Mouse (Mus musculus) G1E (cell line): ENCODE measurements around the gene Lmcd1. TPM values are rescaled to one million over a fixed set of nuclear protein-coding genes. Genes with fewer than 3 reads are reported as not detected.

ENCODE experiments used
- ATAC-seq: 2 replicates; pipeline ENCODE4 v1.8.0; 2016; ENCODE audit warnings: mild to moderate bottlenecking; ENCODE audit not compliant: insufficient number of reproducible peaks, poor library complexity, low FRiP score, severe bottlenecking; ENCODE audit errors: extremely low read depth
- DNase-seq: peaks from one replicate; pipeline ENCODE4 v3.0.0; 2012; ENCODE audit warnings: low spot score
- H3K27me3 ChIP-seq: 2 replicates; pipeline ENCODE4 v1.6.1; 2012; ENCODE audit warnings: mild to moderate bottlenecking, low read length, inconsistent platforms; ENCODE audit not compliant: insufficient read depth
- H3K36me3 ChIP-seq: replicated peaks from 2 replicates; pipeline ENCODE3; 2012; ENCODE audit warnings: mild to moderate bottlenecking, inconsistent platforms
- H3K4me1 ChIP-seq: 2 replicates; pipeline ENCODE4 v1.6.1; 2012; ENCODE audit warnings: low read depth, low read length, inconsistent platforms, mixed read lengths; ENCODE audit not compliant: insufficient read depth
- H3K4me3 ChIP-seq: 2 replicates; pipeline ENCODE4 v1.5.1; 2012; ENCODE audit warnings: low read depth, mild to moderate bottlenecking, inconsistent platforms, low read length, moderate library complexity, mixed read lengths
- H3K9me3 ChIP-seq: replicated peaks from 2 replicates; pipeline ENCODE4 v1.6.1; 2012; ENCODE audit warnings: inconsistent platforms
- CTCF ChIP-seq: IDR thresholded peaks from 2 replicates; pipeline ENCODE4 v1.5.1; 2012; ENCODE audit warnings: low read depth, low read length, inconsistent platforms, mixed read lengths
- GATA1 ChIP-seq: IDR thresholded peaks from 2 replicates; pipeline ENCODE4 v1.6.1; 2012; ENCODE audit warnings: borderline replicate concordance, low read length, inconsistent platforms, mixed read lengths
- GATA2 ChIP-seq: IDR thresholded peaks from 2 replicates; pipeline ENCODE4 v1.6.1; 2012; ENCODE audit warnings: low read depth, low read length, inconsistent platforms, borderline replicate concordance
- POLR2AphosphoS5 ChIP-seq: IDR thresholded peaks from 2 replicates; pipeline ENCODE4 v1.6.1; 2012; ENCODE audit warnings: low read depth, low read length, inconsistent platforms; ENCODE audit not compliant: insufficient replicate concordance
- TAL1 ChIP-seq: conservative IDR thresholded peaks from 2 replicates; pipeline ENCODE4 v1.6.1; 2012; ENCODE audit warnings: low read depth, low read length, inconsistent platforms, mixed read lengths
- polyA plus RNA-seq: library from polyadenylated mRNA; stranded (reverse); fragments of >175 nt; gene quantifications from 2 replicates; pipeline ENCODE4 v1.2.3, GENCODE M21; 2012
- total RNA-seq, 2 experiments: library from RNA; stranded (forward) in 1 of 2; stranded (reverse) in 1 of 2; fragments of 200-1000 nt in 1 of 2; fragments of >200 nt in 1 of 2; fragmentation: Nextera tagmentation in 1 of 2; gene quantifications; 2 replicates each; pipeline ENCODE4 v1.2.3; 2014 to 2017

Gene Lmcd1
- total and polyA plus RNA-seq, 3 experiments, result 0.11 TPM; not detected in 2

DNA sequence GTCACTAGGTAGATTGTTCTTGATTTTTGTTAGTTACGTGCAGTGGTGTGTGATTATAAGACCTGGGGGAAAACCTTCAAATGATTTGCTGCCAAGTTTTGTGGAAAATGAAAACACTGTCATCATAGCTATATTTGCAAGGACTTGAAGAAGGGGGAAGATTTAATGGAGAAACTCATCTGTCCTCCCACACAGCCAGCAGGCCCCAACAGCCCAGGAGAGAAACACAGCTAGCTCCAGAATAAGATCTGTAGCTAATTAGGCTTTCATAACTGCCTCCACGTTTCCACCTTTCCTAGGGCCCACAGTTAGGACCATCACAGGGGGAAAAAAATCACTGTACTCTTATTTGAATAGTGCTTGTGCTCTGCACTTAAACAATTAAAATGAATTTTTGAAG, 10.5 kb downstream of the Lmcd1 start:
- Histone ChIP-seq H3K27me3 (no peaks in the 10 kb centered on the region), H3K4me1 (no peaks in the 10 kb centered on the region), H3K4me3 (no peak overlapping the region), H3K9me3 (peaks cover 24% of the 10 kb centered on the region), H3K36me3 (no peaks in the 10 kb centered on the region)
- DNase-seq (no peak), ATAC-seq (no peak)
- no peak for TF ChIP-seq TAL1
- TF ChIP-seq GATA1, result no peak
- TF ChIP-seq CTCF, result no peak
- no peak for TF ChIP-seq GATA2
- TF ChIP-seq POLR2AphosphoS5, result no peak

DNA sequence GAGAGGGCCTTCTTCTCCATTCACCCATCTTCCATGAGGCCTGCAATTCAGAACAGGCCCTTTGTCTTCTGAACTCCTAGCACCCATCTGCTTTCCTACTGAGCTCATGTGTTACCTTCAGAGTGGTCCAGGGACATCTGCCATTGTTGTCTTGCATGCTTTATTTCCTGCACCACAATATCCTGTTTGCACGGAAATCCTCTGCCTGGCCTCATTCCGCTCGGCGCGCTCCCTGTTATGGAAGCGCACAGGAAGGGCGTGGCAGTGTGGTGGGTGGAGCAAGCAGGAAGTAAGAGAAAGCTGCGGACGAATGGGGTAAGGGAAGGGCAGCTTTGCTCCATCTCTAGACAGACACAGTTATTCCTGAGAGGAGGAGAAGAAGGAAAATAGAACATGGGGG, 14.1 kb downstream of the Lmcd1 start:
- TF ChIP-seq POLR2AphosphoS5 (no peak), GATA2 (no peak), GATA1 (no peak), TAL1 (no peak), CTCF (no peak)
- Histone ChIP-seq H3K4me1 (no peaks in the 10 kb centered on the region), H3K36me3 (no peaks in the 10 kb centered on the region), H3K27me3 (no peaks in the 10 kb centered on the region), H3K4me3 (no peak overlapping the region), H3K9me3 (peaks cover 43% of the 10 kb centered on the region)
- DNase-seq, result no peak
- ATAC-seq, result no peak

DNA sequence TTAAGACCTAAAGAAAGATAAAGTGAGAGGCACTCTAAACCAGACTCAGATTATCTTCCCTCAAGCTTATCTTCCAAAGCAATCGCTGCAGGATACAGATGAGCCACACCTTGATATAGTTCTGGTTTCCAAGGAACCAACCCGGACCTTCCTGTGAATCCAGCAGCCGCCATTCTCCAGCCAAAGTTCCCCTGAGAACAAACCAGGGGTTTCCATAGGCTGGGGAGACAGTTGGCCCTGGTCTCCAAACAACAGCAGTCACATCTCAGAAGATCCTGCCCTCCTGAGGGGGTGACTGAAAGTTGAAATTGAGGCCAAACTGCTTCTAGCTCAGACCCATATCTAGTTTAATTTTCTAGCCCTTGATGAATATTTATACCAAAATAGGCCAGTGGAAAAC, 14.7 kb downstream of the Lmcd1 start:
- no peaks in the 10 kb centered on the region for H3K36me3 ChIP-seq
- H3K4me3 ChIP-seq, result no peak overlapping the region
- peaks cover 45% of the 10 kb centered on the region for H3K9me3 ChIP-seq
- ATAC-seq (no peak), DNase-seq (no peak)
- TF ChIP-seq TAL1 (no peak), GATA1 (no peak), CTCF (no peak), POLR2AphosphoS5 (no peak), GATA2 (no peak)
- H3K27me3 ChIP-seq, result no peaks in the 10 kb centered on the region
- no peaks in the 10 kb centered on the region for H3K4me1 ChIP-seq

DNA sequence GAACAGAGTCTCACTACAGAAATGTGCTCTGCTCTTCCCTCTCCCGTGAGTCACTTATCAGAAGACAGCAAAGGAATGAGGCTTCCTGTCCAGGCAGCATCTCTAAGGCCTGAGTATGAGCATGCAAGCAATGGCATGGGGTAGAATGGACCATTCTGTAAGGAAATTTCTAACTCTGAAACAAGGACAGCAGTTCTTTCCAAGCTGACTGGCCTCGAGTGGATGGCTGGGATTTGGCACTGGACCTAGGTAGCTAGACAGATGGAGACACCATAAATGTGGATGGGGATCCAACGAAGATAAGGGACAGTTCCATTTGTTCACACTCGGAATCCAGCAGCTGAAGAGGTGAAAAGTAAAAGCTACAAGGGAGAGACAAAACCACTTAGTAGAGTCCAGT, 17.6 kb downstream of the Lmcd1 start:
- no peak for ATAC-seq

DNA sequence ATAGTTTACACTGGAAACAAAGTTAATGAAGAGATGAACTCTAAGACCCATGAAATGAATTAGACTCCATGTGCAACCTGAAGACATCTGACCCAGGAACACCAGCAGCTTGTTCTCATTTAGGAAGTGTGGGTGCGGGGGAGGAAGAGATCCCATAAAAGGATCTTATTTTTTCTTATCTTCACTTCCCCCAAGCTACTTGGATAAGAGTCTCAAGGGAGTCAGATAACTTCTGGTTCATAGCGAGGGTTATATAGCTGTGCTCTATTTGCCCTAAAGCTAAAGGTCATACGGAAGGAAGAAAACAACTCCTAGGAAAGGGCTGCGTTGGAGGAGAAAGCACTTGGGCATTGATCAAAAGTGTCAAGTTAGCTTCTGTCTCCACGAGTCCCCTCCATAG, 19.8 kb downstream of the Lmcd1 start:
- Histone ChIP-seq H3K9me3 (peaks cover 29% of the 10 kb centered on the region), H3K4me1 (no peaks in the 10 kb centered on the region), H3K36me3 (no peaks in the 10 kb centered on the region), H3K27me3 (no peaks in the 10 kb centered on the region), H3K4me3 (no peak overlapping the region)
- no peak for TF ChIP-seq GATA1
- no peak for TF ChIP-seq CTCF
- TF ChIP-seq TAL1, result no peak
- no peak for TF ChIP-seq POLR2AphosphoS5
- TF ChIP-seq GATA2, result no peak
- DNase-seq (no peak), ATAC-seq (no peak)

More for the DNA sequence above, 17.6 kb downstream of the Lmcd1 start:
- no peak overlapping the region for H3K4me3 ChIP-seq
- no peak for TF ChIP-seq POLR2AphosphoS5
- H3K4me1 ChIP-seq, result no peaks in the 10 kb centered on the region
- no peaks in the 10 kb centered on the region for H3K36me3 ChIP-seq
- no peak for DNase-seq
- peaks cover 37% of the 10 kb centered on the region for H3K9me3 ChIP-seq
- H3K27me3 ChIP-seq, result no peaks in the 10 kb centered on the region

DNA sequence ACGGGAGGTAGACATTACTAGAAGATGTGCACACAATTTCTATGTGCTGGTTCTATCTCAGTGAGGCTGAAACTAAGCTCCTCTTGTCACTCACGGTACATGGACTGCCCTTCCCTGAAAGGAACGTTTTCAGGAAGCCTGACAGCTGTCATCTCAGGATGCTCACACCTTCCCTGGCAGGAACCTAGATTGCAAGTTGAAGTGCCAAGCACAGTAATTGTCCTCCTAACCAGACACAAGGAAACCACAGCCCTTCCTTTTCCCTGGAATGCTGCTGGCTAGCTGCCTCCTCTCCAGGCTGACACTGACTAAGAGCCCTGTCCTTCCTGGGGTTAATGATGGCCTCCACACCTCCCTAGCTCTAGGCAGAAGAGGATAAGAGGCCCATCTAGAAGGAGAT, 21.7 kb downstream of the Lmcd1 start:
- DNase-seq (no peak), ATAC-seq (no peak)
- Histone ChIP-seq H3K9me3 (peaks cover 29% of the 10 kb centered on the region), H3K36me3 (no peaks in the 10 kb centered on the region), H3K4me1 (no peaks in the 10 kb centered on the region), H3K27me3 (no peaks in the 10 kb centered on the region), H3K4me3 (no peak overlapping the region)
- no peak for TF ChIP-seq POLR2AphosphoS5
- TF ChIP-seq CTCF, result no peak
- no peak for TF ChIP-seq GATA2
- TF ChIP-seq GATA1, result no peak
- TF ChIP-seq TAL1, result no peak

DNA sequence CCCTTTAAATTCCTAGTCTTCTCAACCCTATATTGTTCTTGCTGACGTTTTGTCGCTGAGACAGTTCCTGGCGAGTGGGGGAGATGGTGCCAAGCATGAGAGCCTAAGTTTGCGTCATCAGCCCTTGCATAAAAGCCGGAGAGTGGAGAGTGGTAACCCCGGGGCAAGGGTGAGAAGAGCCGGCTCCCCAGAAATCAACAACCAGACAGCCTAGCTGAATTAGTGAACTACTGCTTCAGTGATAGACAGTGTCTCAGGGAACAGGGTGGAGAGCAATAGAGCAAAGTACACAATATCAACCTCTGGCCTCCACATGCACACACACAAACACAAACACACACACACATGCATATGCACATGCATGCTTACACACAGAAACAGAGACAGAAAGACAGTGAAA, 26.6 kb downstream of the Lmcd1 start:
- Histone ChIP-seq H3K4me3 (no peak overlapping the region), H3K27me3 (no peaks in the 10 kb centered on the region), H3K4me1 (no peaks in the 10 kb centered on the region), H3K9me3 (peaks cover 31% of the 10 kb centered on the region), H3K36me3 (no peaks in the 10 kb centered on the region)
- DNase-seq, result no peak
- no peak for ATAC-seq
- TF ChIP-seq POLR2AphosphoS5 (no peak), TAL1 (no peak), CTCF (no peak), GATA1 (no peak), GATA2 (no peak)
